Mouse (Mus musculus) thymus, postnatal 10 days (tissue): ENCODE measurements around the gene Bcas1.
A peak's percentile ranks its signal among the peaks of the same experiment; 100 is the strongest.

Experiments used
- DNase-seq, 2 experiments: peaks; one replicate each; pipeline ENCODE4 v3.0.0; 2021; ENCODE audit warnings: low spot score in 2 of 2

The Bcas1 gene

GRCm38 (mm10) chr2:170349096-170349495, 78.5 kb downstream of the Bcas1 start:
- DNase-seq = peak in 1 of 2 experiments; percentile 27

- DNase-seq = peak; percentile 22 to 61
Observed at GRCm38 (mm10) chr2:170347131-170347765, 80.4 kb downstream of the Bcas1 start.

GRCm38 (mm10) chr2:170345410-170345793, 82.2 kb downstream of the Bcas1 start:
- DNase-seq = peak in 1 of 2 experiments; percentile 26

GRCm38 (mm10) chr2:170344502-170345409, 82.9 kb downstream of the Bcas1 start:
- peak in 1 of 2 experiments; percentile 28 for DNase-seq

- DNase-seq = peak in 1 of 2 experiments; percentile 25
Observed at GRCm38 (mm10) chr2:170343819-170344317, 83.8 kb downstream of the Bcas1 start.

GRCm38 (mm10) chr2:170343133-170343818, 84.4 kb downstream of the Bcas1 start:
- peak; percentile 78 to 92 for DNase-seq

- no peak for DNase-seq
Observed at GRCm38 (mm10) chr2:170342312-170342830, 85.3 kb downstream of the Bcas1 start.

GRCm38 (mm10) chr2:170341179-170341578, 86.5 kb downstream of the Bcas1 start:
- DNase-seq = no peak

GRCm38 (mm10) chr2:170336266-170336760, 91.3 kb downstream of the Bcas1 start:
- DNase-seq = peak; percentile 21 to 32

- DNase-seq = no peak
Observed at GRCm38 (mm10) chr2:170335168-170335567, 92.5 kb downstream of the Bcas1 start.

- DNase-seq = no peak
Observed at GRCm38 (mm10) chr2:170331870-170332269, 95.8 kb downstream of the Bcas1 start.

GRCm38 (mm10) chr2:170330466-170330865, 97.2 kb downstream of the Bcas1 start:
- DNase-seq = no peak

GRCm38 (mm10) chr2:170329921-170330320, 97.7 kb downstream of the Bcas1 start:
- no peak for DNase-seq

- DNase-seq = peak in 1 of 2 experiments; percentile 30
Observed at GRCm38 (mm10) chr2:170323925-170324347, 103.7 kb downstream of the Bcas1 start.

- DNase-seq = no peak
Observed at GRCm38 (mm10) chr2:170322013-170322414, 105.6 kb downstream of the Bcas1 start.

GRCm38 (mm10) chr2:170321579-170321978, 106.1 kb downstream of the Bcas1 start:
- no peak for DNase-seq

GRCm38 (mm10) chr2:170319533-170320463, 107.8 kb downstream of the Bcas1 start:
- DNase-seq = no peak

- DNase-seq = peak; percentile 92 to 95
Observed at GRCm38 (mm10) chr2:170318713-170319532, 108.7 kb downstream of the Bcas1 start.

GRCm38 (mm10) chr2:170316774-170317173, 110.9 kb downstream of the Bcas1 start:
- DNase-seq = no peak

GRCm38 (mm10) chr2:170316344-170316743, 111.3 kb downstream of the Bcas1 start:
- no peak for DNase-seq
